Mouse (Mus musculus): ENCODE data around the gene Sypl2. TPM values are rescaled to one million over a fixed set of nuclear protein-coding genes. Genes with fewer than 3 reads are reported as not detected.

Gene Sypl2
- polyA plus RNA-seq, 1 experiment = 2.1 TPM

- Histone ChIP-seq H3K27ac (ENCODE audit: insufficient read depth, low read length) (no peak overlapping the region), H3K4me3 (ENCODE audit: insufficient read depth, low read length) (peak overlapping the region; percentile 12; the same call in 1 of the 2 replicates), H3K4me1 (ENCODE audit: control insufficient read depth, insufficient read depth, low read length) (peaks cover 5% of the 10 kb centered on the region)
- peak; percentile 98 for TF ChIP-seq CTCF (IDR thresholded peaks at IDR 0.05; ENCODE audit: extremely low read depth, insufficient read depth, low read length)
- no peak for TF ChIP-seq POLR2A (IDR thresholded peaks at IDR 0.05; ENCODE audit: extremely low read depth, insufficient read depth, low read length)
Observed at GRCm38 (mm10) chr3:108164807-108165206, 61.6 kb downstream of the Sypl2 start.

GRCm38 (mm10) chr3:108164091-108164490 lies 62.4 kb downstream of the Sypl2 start:
- TF ChIP-seq POLR2A (IDR thresholded peaks at IDR 0.05; ENCODE audit: extremely low read depth, insufficient read depth, low read length) = no peak
- no peak for TF ChIP-seq CTCF (IDR thresholded peaks at IDR 0.05; ENCODE audit: extremely low read depth, insufficient read depth, low read length)
- Histone ChIP-seq H3K27ac (ENCODE audit: insufficient read depth, low read length) (no peak overlapping the region), H3K4me3 (ENCODE audit: insufficient read depth, low read length) (no peak overlapping the region), H3K4me1 (ENCODE audit: control insufficient read depth, insufficient read depth, low read length) (peaks cover 12% of the 10 kb centered on the region)

Other genes with a start within 250 kb of the Sypl2 start
- 5.3 and 5.6 TPM in 2 replicates for gene Gstm2, start 240.2 kb downstream of the Sypl2 start, polyA plus RNA-seq (2012; rRNA removed)
- gene Gstm1, start 208.7 kb downstream of the Sypl2 start, polyA plus RNA-seq (2012; rRNA removed) = 426 and 510 TPM in 2 replicates
- 16.1 and 16.8 TPM in 2 replicates for gene Gstm4, start 181.8 kb downstream of the Sypl2 start, polyA plus RNA-seq (2012; rRNA removed)
- gene Ampd2, start 140.0 kb downstream of the Sypl2 start, polyA plus RNA-seq (2012; rRNA removed) = 76.3 and 76.8 TPM in 2 replicates
- 0.15 TPM in 1 of 2 replicates, not detected in the other for gene Gnat2, start 133.9 kb downstream of the Sypl2 start, polyA plus RNA-seq (2012; rRNA removed)
- 24.9 and 27.0 TPM in 2 replicates for gene Gnai3, start 80.5 kb downstream of the Sypl2 start, polyA plus RNA-seq (2012; rRNA removed)
- 12.3 and 13.2 TPM in 2 replicates for gene Gpr61, start 71.8 kb downstream of the Sypl2 start, polyA plus RNA-seq (2012; rRNA removed)
- gene Amigo1, start 40.3 kb downstream of the Sypl2 start, polyA plus RNA-seq (2012; rRNA removed) = 43.7 and 49.2 TPM in 2 replicates
- gene Cyb561d1, start 25.4 kb downstream of the Sypl2 start, polyA plus RNA-seq (2012; rRNA removed) = 15.0 and 16.9 TPM in 2 replicates
- gene Atxn7l2, start 15.7 kb downstream of the Sypl2 start, polyA plus RNA-seq (2012; rRNA removed) = 36.5 and 43.0 TPM in 2 replicates
- 114 and 121 TPM in 2 replicates for gene Psma5, start 30.3 kb upstream of the Sypl2 start, polyA plus RNA-seq (2012; rRNA removed)
- 197 and 198 TPM in 2 replicates for gene Sort1, start 57.4 kb upstream of the Sypl2 start, polyA plus RNA-seq (2012; rRNA removed)
- gene Mybphl, start 138.3 kb upstream of the Sypl2 start, polyA plus RNA-seq (2012; rRNA removed) = 0.08 TPM in 1 of 2 replicates, not detected in the other
- gene Psrc1, start 157.2 kb upstream of the Sypl2 start, polyA plus RNA-seq (2012; rRNA removed) = 29.9 and 35.5 TPM in 2 replicates
- gene Celsr2, start 188.9 kb upstream of the Sypl2 start, polyA plus RNA-seq (2012; rRNA removed) = 60.0 and 61.5 TPM in 2 replicates
- 188 and 204 TPM in 2 replicates for gene Sars, start 218.6 kb upstream of the Sypl2 start, polyA plus RNA-seq (2012; rRNA removed)